Mouse (Mus musculus): Measurements from ENCODE around the gene Gm17677.

Gene Gm17677

DNA sequence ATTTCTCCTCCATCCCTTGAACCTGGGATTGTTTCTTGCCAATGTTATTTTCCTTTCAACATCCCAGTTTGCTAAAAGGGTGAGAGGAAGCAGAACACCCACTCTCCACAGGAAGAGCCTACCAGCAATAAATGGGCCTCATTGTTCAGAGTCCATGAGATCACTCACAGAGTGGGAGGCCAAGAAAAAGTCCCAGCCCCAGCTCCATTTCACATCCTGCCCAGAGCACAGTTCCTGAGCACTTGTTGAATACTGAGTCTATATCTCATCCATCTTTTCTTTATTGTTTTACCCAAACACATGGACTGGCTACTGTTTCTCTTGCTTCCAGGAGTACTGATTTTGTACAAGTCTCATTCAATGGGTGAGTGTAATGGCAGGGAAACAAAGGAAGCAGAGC is at the start of gene Gm17677:
TSS of gene Gm17677 (plus strand) at position 301 of the 400 bp plus-strand sequence.
- H3K27me3 ChIP-seq (ENCODE audit: control insufficient read depth, insufficient read depth, low read length, poor library complexity, severe bottlenecking), result no peaks in the 10 kb centered on the region
- no peak for DNase-seq (ENCODE audit: low read depth, low spot score)
- H3K36me3 ChIP-seq (ENCODE audit: control insufficient read depth, insufficient read depth, low read length, poor library complexity, severe bottlenecking), result no peaks in the 10 kb centered on the region

DNA sequence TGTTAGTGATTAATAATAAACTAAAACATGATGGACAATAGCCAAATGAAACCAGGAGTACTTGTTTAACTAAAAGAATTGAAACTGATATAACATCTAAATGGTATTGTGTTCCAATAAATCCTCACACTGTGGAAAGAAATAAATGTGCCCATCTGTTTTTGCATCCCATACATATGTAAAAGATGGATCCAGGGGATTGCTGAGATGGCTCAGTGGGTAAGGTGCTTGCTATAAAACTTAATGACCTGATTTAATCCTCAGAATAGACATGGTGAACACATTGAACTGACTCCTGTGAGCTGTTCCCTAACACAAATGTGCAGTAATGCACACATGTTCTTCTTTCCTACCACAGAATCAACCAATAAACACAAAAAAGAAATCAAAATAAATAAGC is 48.9 kb upstream of the Gm17677 start:
- no peak for DNase-seq (ENCODE audit: low read depth, low spot score)
- Histone ChIP-seq H3K36me3 (ENCODE audit: control insufficient read depth, insufficient read depth, low read length, poor library complexity, severe bottlenecking) (no peaks in the 10 kb centered on the region), H3K27me3 (ENCODE audit: control insufficient read depth, insufficient read depth, low read length, poor library complexity, severe bottlenecking) (no peaks in the 10 kb centered on the region)

DNA sequence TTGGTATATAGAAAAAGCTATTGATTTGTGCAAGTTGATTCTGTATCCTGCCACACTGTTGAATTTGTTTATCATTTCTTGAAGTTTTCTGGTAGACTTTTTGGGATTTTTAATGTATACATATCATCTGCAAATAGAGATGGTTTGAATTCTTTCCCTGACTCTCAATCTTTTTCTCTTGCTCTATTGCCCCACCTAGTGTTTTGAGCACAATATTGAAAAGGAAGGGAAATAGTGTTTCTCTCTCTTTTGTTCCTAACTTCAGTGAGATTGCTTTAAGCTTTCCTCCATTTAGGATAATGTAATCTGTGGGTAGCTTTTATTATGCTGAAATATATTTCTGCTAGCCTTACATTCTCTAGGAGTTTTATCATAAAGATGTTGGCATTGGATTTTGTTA is 33.6 kb upstream of the Gm17677 start:
- Histone ChIP-seq H3K36me3 (ENCODE audit: control insufficient read depth, insufficient read depth, low read length, poor library complexity, severe bottlenecking) (no peaks in the 10 kb centered on the region), H3K27me3 (ENCODE audit: control insufficient read depth, insufficient read depth, low read length, poor library complexity, severe bottlenecking) (no peaks in the 10 kb centered on the region)
- no peak for DNase-seq (ENCODE audit: low read depth, low spot score)

DNA sequence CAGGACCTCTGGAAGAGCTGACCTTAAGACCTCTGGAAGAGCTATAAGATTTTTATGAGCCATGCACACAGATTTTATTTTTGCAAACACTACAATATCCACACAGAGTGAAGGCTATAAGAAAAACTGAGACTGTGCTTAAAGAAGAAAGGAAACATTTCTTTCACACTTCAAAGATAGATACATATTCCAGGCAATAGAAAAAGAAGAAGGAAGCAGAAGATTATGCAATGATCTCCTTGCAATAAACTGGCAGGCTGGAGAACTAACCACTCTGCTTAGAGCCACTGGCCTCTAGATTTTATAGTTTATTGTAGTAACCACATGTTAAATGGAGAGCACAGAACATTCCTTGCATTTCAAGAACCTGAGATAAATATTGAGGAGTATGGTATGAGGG is 16.0 kb downstream of the Gm17677 start:
- no peak for DNase-seq (ENCODE audit: low read depth, low spot score)
- H3K27me3 ChIP-seq (ENCODE audit: control insufficient read depth, insufficient read depth, low read length, poor library complexity, severe bottlenecking), result no peaks in the 10 kb centered on the region
- H3K36me3 ChIP-seq (ENCODE audit: control insufficient read depth, insufficient read depth, low read length, poor library complexity, severe bottlenecking), result no peaks in the 10 kb centered on the region

DNA sequence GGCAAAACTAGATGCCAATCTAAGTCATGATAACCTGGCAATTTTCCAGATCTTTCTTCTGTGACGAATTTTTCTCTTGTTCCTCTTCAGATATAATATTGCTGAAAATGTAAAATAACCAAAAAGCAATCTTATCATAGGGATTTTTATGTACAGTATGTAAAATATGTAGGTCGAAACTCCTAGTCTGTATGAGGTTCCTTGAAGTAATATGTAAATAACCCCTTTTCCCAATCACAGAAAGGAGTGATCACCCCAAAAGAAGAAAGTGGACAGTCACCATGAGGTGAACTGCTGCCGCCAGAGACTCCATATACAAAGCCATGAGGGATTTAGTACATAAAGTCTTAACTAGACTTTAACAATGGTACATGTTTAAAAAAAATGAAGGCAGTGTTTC is 37.2 kb downstream of the Gm17677 start, which contains the start of gene Gm17727:
TSS of gene Gm17727 (minus strand) at position 101 of the 400 bp plus-strand sequence.
- no peak for DNase-seq (ENCODE audit: low read depth, low spot score)
- Histone ChIP-seq H3K36me3 (ENCODE audit: control insufficient read depth, insufficient read depth, low read length, poor library complexity, severe bottlenecking) (no peaks in the 10 kb centered on the region), H3K27me3 (ENCODE audit: control insufficient read depth, insufficient read depth, low read length, poor library complexity, severe bottlenecking) (no peaks in the 10 kb centered on the region)

DNA sequence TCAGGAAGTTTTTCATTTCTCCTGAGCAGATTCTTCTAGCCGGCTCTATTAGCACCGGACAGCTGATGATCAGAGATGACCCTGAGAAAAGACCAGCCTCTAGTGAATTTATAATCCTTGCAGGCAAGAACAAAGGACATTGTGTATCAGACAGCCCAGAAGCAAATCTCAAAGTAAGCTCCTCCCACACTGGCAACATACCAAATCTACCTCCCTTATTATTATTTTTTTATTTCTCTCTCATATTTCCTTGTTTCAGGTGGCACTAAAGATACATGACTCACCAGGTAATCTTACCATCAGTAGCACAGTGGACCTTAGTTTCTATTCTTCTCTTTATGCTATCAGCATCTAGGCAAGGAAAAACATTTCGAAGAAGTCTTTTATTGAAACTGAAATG is 49.2 kb downstream of the Gm17677 start, which contains the start of the genes Gm27235 and D730048I06Rik:
TSS of gene Gm27235 (minus strand) at position 101 of the 400 bp plus-strand sequence.
TSS of gene D730048I06Rik (minus strand) at position 112 of the 400 bp plus-strand sequence.
- DNase-seq (ENCODE audit: low read depth, low spot score), result no peak
- no peaks in the 10 kb centered on the region for H3K36me3 ChIP-seq (ENCODE audit: control insufficient read depth, insufficient read depth, low read length, poor library complexity, severe bottlenecking)
- no peaks in the 10 kb centered on the region for H3K27me3 ChIP-seq (ENCODE audit: control insufficient read depth, insufficient read depth, low read length, poor library complexity, severe bottlenecking)
